Mouse (Mus musculus): Measurements from ENCODE around the gene Ovch2. TPM values are rescaled to one million over a fixed set of nuclear protein-coding genes. Genes with fewer than 3 reads are reported as not detected.

Gene Ovch2
- total RNA-seq, 2 experiments from 2014 or later: not detected

GRCm38 (mm10) chr7:107746036-107746435 lies 55.0 kb downstream of the Ovch2 start:
- no peak for ATAC-seq (replicated peaks; ENCODE audit: low FRiP score, poor library complexity, severe bottlenecking)

GRCm38 (mm10) chr7:107745111-107745510 lies 55.9 kb downstream of the Ovch2 start:
- no peak for ATAC-seq (replicated peaks; ENCODE audit: low FRiP score, poor library complexity, severe bottlenecking)

- ATAC-seq (replicated peaks; ENCODE audit: low FRiP score, poor library complexity, severe bottlenecking): no peak
Measured at GRCm38 (mm10) chr7:107744454-107744853, 56.6 kb downstream of the Ovch2 start.

- no peak for ATAC-seq (replicated peaks; ENCODE audit: low FRiP score, poor library complexity, severe bottlenecking)
Measured at GRCm38 (mm10) chr7:107742963-107743465, 58.0 kb downstream of the Ovch2 start.

GRCm38 (mm10) chr7:107738726-107739125 lies 62.3 kb downstream of the Ovch2 start:
- ATAC-seq (replicated peaks; ENCODE audit: low FRiP score, poor library complexity, severe bottlenecking): no peak

GRCm38 (mm10) chr7:107733162-107733561 lies 67.8 kb downstream of the Ovch2 start:
- no peak for ATAC-seq (replicated peaks; ENCODE audit: low FRiP score, poor library complexity, severe bottlenecking)

Other genes starting within 250 kb of the Ovch2 start
- not detected in 2 replicates for gene Olfml1, start 233.8 kb downstream of the Ovch2 start, total RNA-seq (2015; ENCODE audit: low replicate concordance)
- 1.2 TPM in 1 of 2 replicates, not detected in the other for gene Olfml1, start 233.8 kb downstream of the Ovch2 start, total RNA-seq (2017; ENCODE audit: low replicate concordance)
- 2.9 TPM in 1 of 2 replicates, not detected in the other for gene Ppfibp2, start 206.0 kb downstream of the Ovch2 start, total RNA-seq (2015; ENCODE audit: low replicate concordance)
- 1.7 and 1.9 TPM in 2 replicates for gene Ppfibp2, start 206.0 kb downstream of the Ovch2 start, total RNA-seq (2017; ENCODE audit: low replicate concordance)
- gene 5330417H12Rik, start 176.0 kb downstream of the Ovch2 start, total RNA-seq (2015; ENCODE audit: low replicate concordance): not detected in 2 replicates
- not detected in 2 replicates for gene 5330417H12Rik, start 176.0 kb downstream of the Ovch2 start, total RNA-seq (2017; ENCODE audit: low replicate concordance)
- gene Cyb5r2, start 43.2 kb downstream of the Ovch2 start, total RNA-seq (2015; ENCODE audit: low replicate concordance): not detected in 2 replicates
- gene Cyb5r2, start 43.2 kb downstream of the Ovch2 start, total RNA-seq (2017; ENCODE audit: low replicate concordance): not detected in 2 replicates
- not detected in 2 replicates for gene Olfr467, start 11.1 kb upstream of the Ovch2 start, total RNA-seq (2015; ENCODE audit: low replicate concordance)
- gene Olfr467, start 11.1 kb upstream of the Ovch2 start, total RNA-seq (2017; ENCODE audit: low replicate concordance): not detected in 2 replicates
- gene Olfr469, start 24.3 kb upstream of the Ovch2 start, total RNA-seq (2015; ENCODE audit: low replicate concordance): not detected in 2 replicates
- gene Olfr469, start 24.3 kb upstream of the Ovch2 start, total RNA-seq (2017; ENCODE audit: low replicate concordance): not detected in 2 replicates
- not detected in 2 replicates for gene Olfr470, start 46.3 kb upstream of the Ovch2 start, total RNA-seq (2015; ENCODE audit: low replicate concordance)
- not detected in 2 replicates for gene Olfr470, start 46.3 kb upstream of the Ovch2 start, total RNA-seq (2017; ENCODE audit: low replicate concordance)
- not detected in 2 replicates for gene Olfr472, start 96.7 kb upstream of the Ovch2 start, total RNA-seq (2015; ENCODE audit: low replicate concordance)
- gene Olfr472, start 96.7 kb upstream of the Ovch2 start, total RNA-seq (2017; ENCODE audit: low replicate concordance): not detected in 2 replicates
- gene Olfr473, start 129.2 kb upstream of the Ovch2 start, total RNA-seq (2015; ENCODE audit: low replicate concordance): not detected in 2 replicates
- gene Olfr473, start 129.2 kb upstream of the Ovch2 start, total RNA-seq (2017; ENCODE audit: low replicate concordance): not detected in 2 replicates
- not detected in 2 replicates for gene Olfr474, start 153.4 kb upstream of the Ovch2 start, total RNA-seq (2015; ENCODE audit: low replicate concordance)
- gene Olfr474, start 153.4 kb upstream of the Ovch2 start, total RNA-seq (2017; ENCODE audit: low replicate concordance): not detected in 2 replicates
- gene Olfr476, start 163.6 kb upstream of the Ovch2 start, total RNA-seq (2015; ENCODE audit: low replicate concordance): not detected in 2 replicates
- gene Olfr476, start 163.6 kb upstream of the Ovch2 start, total RNA-seq (2017; ENCODE audit: low replicate concordance): not detected in 2 replicates
- not detected in 2 replicates for gene Olfr477, start 185.5 kb upstream of the Ovch2 start, total RNA-seq (2015; ENCODE audit: low replicate concordance)
- not detected in 2 replicates for gene Olfr477, start 185.5 kb upstream of the Ovch2 start, total RNA-seq (2017; ENCODE audit: low replicate concordance)
- not detected in 2 replicates for gene Olfr478, start 232.8 kb upstream of the Ovch2 start, total RNA-seq (2015; ENCODE audit: low replicate concordance)
- gene Olfr478, start 232.8 kb upstream of the Ovch2 start, total RNA-seq (2017; ENCODE audit: low replicate concordance): not detected in 2 replicates
- gene Olfr479, start 249.5 kb upstream of the Ovch2 start, total RNA-seq (2015; ENCODE audit: low replicate concordance): not detected in 2 replicates
- not detected in 2 replicates for gene Olfr479, start 249.5 kb upstream of the Ovch2 start, total RNA-seq (2017; ENCODE audit: low replicate concordance)